Mouse (Mus musculus): ENCODE results near the gene 1520401A03Rik.

DNA sequence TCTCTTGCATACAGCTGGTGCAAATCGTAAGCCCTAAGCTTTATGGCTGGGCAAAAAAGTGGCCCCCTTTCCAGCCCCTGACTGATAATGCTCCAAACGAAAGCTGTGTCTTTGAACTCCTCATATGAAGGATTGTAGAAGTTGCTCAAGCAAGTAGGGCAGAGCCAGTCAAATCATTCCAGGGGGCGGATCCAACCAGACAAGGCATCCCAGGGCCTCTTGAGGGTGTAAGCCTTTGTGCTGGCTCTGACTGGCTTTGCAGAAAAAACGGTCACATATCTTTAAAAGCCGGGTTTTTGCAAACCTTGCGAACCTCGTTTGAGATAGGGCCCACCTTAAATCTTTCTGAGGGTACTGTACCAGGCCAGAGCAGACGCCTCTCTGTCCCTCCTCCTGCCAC, 21.5 kb upstream of the 1520401A03Rik start:
- TF ChIP-seq CTCF (IDR thresholded peaks at IDR 0.05; ENCODE audit: low read depth) (no peak), EP300 (IDR thresholded peaks at IDR 0.05; ENCODE audit: low read depth) (no peak)
